Mouse (Mus musculus) telencephalon, adult 2 months (tissue): ENCODE measurements around the gene Nos1.

ENCODE experiments used
- DNase-seq: peaks from one replicate; pipeline ENCODE4 v3.0.0-alpha.2; 2011; ENCODE audit warnings: low read depth, low spot score

Gene Nos1

DNA sequence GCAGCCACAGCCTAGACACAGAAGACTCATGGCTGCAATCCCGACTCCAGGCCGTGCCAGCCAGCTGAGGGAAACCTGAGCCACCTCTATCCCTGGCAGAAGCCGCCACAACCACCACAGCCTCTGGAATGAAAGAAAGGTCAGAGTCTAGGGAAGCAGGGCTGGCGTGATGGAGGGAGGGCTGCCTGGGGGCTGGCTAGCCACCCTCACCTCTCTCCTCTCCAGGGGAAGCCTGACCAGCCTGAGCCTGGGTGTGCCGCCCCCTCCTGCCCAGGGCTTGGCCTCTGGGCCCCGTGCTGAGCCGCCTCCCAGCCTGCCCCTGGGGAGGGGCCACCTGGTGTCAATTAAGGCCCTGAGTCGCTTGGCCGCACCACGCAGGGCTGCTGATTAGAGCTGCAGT, at the start of gene Nos1:
TSS of gene Nos1 (plus strand) at position 352 of the 400 bp plus-strand sequence.
- DNase-seq, result no peak

- no peak for DNase-seq
These were observed 49.5 kb upstream of the Nos1 start for GRCm38 (mm10) chr5:117731311-117731710.

- peak; percentile 28 for DNase-seq
These were observed 36.1 kb upstream of the Nos1 start for GRCm38 (mm10) chr5:117744654-117745178.

DNA sequence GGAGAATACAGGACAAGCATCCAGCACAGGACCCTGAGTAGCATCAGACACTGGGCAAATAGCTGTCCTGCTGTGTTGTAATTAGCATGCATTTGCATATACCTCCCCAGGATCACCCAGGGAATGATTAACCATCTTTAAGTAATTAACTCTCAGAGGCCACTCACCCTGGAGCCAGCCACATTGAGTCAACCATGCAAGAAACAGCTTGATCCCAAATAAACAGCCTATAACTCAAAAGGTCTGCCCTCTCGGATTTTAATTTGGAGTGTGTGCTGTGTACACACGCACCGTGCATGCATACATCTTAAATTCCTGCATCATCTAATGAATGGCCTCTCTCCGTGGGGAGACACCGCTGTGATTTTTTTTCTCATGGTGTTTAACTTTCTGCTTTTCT, 31.5 kb upstream of the Nos1 start:
- no peak for DNase-seq

DNA sequence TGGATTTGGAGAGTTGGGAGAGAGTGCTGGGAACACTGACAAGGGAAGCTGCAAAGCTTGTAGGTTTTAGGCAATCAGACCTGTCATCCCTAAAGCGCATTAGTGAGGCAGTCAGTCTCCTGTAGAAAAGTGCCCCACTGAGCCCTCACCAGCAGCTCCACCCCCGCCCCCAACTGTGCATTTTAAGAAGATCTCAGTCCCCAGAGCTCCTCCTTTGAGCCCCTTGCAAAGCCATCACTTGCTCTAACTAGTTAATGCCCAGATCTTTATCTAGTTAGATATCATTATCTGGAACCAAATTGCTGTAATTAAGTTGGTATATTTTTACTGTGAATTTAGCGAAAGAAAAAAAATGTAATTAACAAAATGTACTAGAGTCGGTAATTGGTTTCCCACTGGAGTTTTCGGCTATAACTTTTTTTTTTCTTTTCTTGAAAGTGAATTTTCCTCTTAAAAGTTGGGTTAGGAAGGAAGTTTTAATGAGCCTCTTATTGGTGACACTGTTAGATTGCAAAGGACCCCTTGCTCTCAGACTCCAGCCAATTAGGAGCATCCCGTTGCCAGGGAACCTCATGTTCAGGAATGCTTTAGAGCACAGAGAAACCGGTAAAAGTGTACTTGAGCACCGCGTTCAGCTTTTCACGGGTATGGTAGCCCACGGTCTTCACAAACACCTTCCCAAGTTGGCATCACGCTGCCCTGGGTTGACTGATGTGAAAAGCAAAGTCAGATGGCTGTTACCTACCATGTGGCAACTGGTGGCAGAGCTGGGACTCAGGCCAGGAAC, 22.9 kb upstream of the Nos1 start:
- DNase-seq, result no peak

DNA sequence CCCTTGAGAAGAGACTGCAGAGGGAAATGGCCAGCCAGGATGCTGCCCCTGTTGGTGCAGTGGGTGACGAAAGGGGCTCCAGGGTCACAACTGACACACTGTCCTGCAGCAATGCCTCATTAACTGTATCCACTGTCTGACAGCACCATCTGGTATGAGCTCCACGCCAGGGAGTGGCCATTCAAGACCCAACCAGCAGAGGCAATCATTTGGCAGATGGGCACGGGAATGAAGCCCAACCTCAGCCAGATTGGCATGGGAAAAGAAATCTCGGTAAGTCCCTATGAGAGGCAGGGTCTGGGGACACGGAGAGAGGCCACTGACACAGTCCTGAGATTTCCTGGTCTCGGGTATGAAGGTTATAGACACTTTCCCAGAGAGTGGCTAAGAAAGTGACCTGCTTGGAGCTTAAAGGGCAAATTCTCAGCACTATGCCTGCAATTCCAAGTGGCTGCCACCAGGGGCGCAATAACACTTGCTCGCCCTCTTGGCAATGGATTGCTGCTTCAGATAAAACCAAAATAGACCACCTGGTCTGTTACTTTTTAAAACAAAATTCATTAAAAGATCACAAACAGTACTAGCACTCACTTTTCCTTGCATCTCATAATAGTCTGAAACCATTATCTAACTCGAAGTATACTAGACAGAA, 19.5 kb upstream of the Nos1 start:
- no peak for DNase-seq

GRCm38 (mm10) chr5:117764496-117764895, 16.3 kb upstream of the Nos1 start:
- DNase-seq, result no peak

GRCm38 (mm10) chr5:117779175-117779574, 1.7 kb upstream of the Nos1 start:
- no peak for DNase-seq

DNA sequence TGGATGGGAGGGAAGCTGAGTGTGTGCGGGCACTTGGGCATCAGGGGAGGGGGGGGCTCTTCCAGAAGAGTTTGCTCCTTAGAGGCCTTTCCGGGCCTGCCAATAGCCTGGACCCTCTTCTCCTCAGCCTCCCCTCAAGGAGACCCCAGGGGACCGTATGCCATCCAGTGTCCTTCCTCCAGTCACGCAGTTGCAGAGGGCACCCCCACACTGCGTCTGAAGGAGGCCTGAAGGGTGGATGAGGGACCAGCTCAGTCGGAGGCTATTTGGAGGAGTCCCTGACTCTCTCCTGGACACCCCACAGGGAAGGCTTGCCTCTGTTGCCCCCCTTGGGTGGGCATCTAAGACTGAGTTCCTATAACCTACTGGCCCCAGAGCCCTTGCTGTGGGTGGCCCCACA, 346 bp downstream of the Nos1 start:
- no peak for DNase-seq

DNA sequence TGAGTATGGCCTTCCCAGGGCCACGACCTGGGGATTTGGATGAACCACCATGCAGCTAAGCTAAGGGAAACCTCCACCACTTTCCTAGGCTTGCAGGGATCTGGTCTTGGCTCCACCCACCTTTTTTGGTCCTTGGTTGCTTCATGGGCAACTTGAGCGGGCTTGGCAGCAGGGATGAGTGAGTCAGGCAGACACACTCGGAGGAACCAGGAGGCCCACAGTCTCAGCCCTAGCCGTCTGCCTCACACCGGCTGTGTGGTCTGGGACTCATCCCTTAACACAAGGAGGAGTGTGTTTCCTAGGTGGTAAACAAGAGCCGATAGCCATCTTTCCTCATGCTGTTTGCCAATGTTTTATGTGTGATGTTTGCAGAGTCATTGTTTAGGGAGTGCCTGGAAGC, 9.2 kb downstream of the Nos1 start:
- DNase-seq, result peak; percentile 26

DNA sequence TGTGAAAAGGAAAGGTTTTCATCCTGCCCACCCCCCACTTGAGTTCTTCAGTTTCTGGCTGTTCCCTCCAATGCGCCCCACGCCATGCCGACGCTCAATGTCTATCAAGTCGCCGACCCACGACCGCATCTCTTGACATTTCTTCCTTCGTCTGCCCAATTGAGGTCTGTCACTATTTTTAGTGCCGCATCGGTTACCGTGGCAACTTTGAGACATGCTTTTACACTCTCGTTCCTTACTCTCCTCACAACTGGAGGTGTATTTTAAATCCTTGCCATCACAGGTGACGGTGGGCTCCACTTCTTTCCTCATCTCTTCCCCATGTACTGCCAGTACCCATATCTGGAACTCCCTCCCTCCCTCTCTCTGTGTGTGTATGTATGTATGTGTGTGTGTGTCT, 11.0 kb downstream of the Nos1 start:
- peak; percentile 17 for DNase-seq

DNA sequence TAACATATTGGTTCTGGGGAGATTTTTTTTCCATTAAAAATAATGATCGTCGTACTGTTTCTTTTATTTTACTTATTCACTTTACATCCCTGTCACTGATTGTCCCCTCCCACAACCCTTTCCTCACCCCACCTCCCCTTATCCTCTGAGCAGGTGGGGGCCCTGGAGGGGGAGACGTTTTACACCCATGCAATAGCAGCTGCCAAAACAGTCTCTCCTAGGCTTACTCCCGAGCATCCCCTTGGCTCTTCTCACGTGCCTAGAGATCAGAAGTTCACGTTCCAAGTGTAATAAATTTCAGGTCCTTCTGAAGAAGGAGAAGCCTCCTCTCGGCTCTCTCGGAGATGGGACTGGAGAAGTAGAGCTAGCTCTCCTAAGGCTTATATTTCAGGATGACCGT, 20.0 kb downstream of the Nos1 start:
- no peak for DNase-seq

- DNase-seq, result no peak
These were observed 21.3 kb downstream of the Nos1 start for GRCm38 (mm10) chr5:117802071-117802521.

GRCm38 (mm10) chr5:117803551-117803950, 22.7 kb downstream of the Nos1 start:
- no peak for DNase-seq

GRCm38 (mm10) chr5:117810930-117811329, 30.1 kb downstream of the Nos1 start:
- DNase-seq, result no peak

- DNase-seq, result no peak
These were observed 38.0 kb downstream of the Nos1 start for GRCm38 (mm10) chr5:117818800-117819199.

DNA sequence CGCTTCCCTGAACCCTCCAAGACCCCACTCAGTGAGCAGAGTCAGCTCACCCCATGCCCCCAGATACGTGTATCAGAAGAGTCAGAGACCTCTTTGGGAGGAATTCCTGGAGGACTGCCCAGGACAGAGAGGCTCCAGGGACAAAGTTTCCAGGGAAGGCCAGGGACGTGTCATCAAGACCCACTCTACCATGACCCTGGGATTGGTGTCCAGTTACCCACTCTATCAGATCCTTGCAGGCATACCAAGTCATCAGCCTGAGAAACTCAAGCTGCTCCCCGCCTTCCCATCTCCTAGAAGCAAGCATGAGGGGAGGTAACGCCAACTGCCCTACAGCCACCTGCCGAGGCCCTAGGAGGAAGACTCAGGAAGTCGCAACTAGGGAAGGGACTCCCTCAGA, 39.6 kb downstream of the Nos1 start:
- no peak for DNase-seq

DNA sequence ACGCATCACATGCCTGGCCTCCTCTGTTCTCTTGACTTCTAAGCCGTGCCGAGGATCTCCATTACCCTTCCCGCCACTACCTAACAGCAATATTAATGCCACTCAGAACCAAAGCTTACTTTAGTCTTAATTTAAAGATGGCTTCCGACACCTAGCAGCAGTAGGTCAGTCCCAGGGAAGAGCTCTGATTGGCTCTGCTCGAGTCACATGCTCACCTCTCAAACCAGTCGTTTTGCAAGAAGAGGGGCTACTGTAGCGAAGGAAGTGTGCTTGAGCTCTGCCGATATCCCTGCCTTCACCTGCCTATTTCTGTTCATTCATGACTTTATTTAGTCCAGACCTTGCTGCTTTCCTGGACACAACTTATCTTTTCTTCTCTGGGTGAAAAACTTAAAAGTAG, 43.0 kb downstream of the Nos1 start:
- no peak for DNase-seq

DNA sequence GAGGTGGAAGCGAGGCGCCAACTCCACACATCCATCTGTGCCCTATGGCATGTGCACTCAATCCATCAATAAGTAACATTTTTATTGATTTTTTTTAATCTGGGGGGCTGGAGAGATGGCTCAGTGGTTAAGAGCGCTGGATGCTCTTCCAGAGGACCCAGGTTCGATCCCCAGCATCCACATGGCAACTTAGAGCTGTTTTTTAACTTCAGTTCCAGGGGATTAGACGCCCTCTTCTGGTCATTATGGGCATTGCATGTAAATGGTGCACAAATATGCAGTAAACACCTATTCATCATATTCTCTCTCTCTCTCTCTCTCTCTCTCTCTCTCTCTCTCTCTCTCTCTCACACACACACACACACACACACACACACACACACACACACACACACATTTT, 43.7 kb downstream of the Nos1 start:
- no peak for DNase-seq

- no peak for DNase-seq
These were observed 44.5 kb downstream of the Nos1 start for GRCm38 (mm10) chr5:117825336-117825735.

- no peak for DNase-seq
These were observed 46.5 kb downstream of the Nos1 start for GRCm38 (mm10) chr5:117827366-117827765.

- DNase-seq, result no peak
These were observed 56.1 kb downstream of the Nos1 start for GRCm38 (mm10) chr5:117836930-117837329.

- no peak for DNase-seq
These were observed 56.9 kb downstream of the Nos1 start for GRCm38 (mm10) chr5:117837731-117838130.
